Mouse (Mus musculus): Measurements from ENCODE around the gene Smad6. TPM values are rescaled to one million over a fixed set of nuclear protein-coding genes. Genes with fewer than 3 reads are reported as not detected.

Gene Smad6
- total RNA-seq (2014; fragmentation: Nextera tagmentation) (0.39 and 0.98 TPM in 2 replicates), total RNA-seq (2017) (0.44 and 0.81 TPM in 2 replicates), polyA plus RNA-seq (2012) (1.6 and 2.1 TPM in 2 replicates)

DNA sequence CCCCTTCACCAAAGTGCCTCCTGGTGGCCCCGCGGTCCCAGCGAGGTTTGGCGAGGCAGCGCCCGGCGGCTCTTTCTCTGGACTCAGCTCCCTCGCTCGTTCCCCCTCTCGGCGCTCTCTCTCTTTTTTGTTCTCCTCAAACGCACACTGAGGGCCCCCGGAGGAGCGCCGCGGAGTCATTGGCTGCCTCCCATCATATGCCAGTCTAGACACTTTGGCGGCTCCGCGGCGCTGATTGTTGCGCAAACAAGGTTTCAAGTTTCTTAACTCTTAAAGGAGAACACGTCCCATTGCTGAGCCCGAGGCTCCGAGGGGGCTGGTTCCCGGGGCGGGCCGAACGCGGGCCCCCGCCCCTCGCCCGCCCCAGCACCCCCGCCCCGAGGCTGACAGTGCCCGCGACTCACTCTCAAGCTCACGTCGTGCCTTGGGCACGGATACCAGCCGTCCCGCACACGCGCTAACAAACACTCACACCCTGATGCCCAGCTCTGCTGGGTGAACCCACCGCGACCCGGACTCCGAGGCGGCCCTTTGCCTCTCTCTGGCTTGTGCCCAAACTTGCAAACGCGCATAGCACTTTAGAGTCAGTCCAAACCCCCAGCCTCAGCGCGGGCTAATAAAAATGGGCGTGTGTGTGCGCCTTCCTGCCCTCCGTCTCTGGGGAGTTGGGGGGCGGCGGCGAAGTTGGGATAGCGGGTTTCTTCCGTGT, at the start of gene Smad6:
Smad6 (minus strand) TSS at position 207 of the 709 bp plus-strand sequence.
- peak; percentile 31; the same call in 1 of the 2 replicates for ATAC-seq (ENCODE audit: extremely low read depth, insufficient number of reproducible peaks, low FRiP score, poor library complexity, severe bottlenecking)
- Histone ChIP-seq H3K4me3 (ENCODE audit: low read depth, low read length) (peak within 1 kb of the TSS; percentile 73), H3K4me1 (ENCODE audit: insufficient read depth, low read depth, low read length) (peaks cover 82% of the 10 kb centered on the region), H3K9me3 (replicated peaks) (peaks cover 14% of the 10 kb centered on the region), H3K36me3 (replicated peaks) (no peaks in the 10 kb centered on the region), H3K27me3 (ENCODE audit: insufficient read depth, low read length) (peaks cover 40% of the 10 kb centered on the region)
- TF ChIP-seq GATA2 (IDR thresholded peaks at IDR 0.05; ENCODE audit: borderline replicate concordance, low read depth, low read length) (no peak), GATA1 (IDR thresholded peaks at IDR 0.05; ENCODE audit: borderline replicate concordance, low read length) (no peak), TAL1 (conservative IDR thresholded peaks at IDR 0.05; ENCODE audit: low read depth, low read length) (no peak), CTCF (IDR thresholded peaks at IDR 0.05; ENCODE audit: low read depth, low read length) (no peak), POLR2AphosphoS5 (IDR thresholded peaks at IDR 0.05; ENCODE audit: insufficient replicate concordance, low read depth, low read length) (no peak)
- DNase-seq (ENCODE audit: low spot score): peak; percentile 88

DNA sequence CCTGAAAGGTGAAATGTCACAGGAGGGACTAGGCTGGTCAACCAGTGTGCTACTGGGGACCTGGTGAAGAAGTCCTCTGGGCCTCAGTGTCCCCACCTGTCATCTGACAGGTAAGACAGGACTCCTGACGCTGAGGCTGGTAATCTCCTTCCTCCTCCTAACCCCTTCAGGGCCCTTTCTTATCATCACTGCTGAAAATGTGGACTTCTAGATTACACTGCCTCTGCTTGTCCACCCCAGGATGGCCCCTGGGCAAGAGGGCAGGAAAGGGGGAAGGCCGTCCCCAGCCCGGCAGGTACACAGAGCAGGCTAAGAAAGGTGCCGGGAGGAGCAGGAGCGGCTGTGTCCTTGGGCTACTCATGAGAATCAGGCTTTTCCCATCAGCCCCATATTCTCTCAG, 48.8 kb upstream of the Smad6 start:
- Histone ChIP-seq H3K36me3 (replicated peaks) (no peaks in the 10 kb centered on the region), H3K4me1 (ENCODE audit: insufficient read depth, low read depth, low read length) (peaks cover 35% of the 10 kb centered on the region), H3K4me3 (ENCODE audit: low read depth, low read length) (no peak overlapping the region), H3K27me3 (ENCODE audit: insufficient read depth, low read length) (peaks cover 30% of the 10 kb centered on the region), H3K9me3 (replicated peaks) (no peaks in the 10 kb centered on the region)
- TF ChIP-seq GATA2 (IDR thresholded peaks at IDR 0.05; ENCODE audit: borderline replicate concordance, low read depth, low read length) (no peak), CTCF (IDR thresholded peaks at IDR 0.05; ENCODE audit: low read depth, low read length) (no peak), GATA1 (IDR thresholded peaks at IDR 0.05; ENCODE audit: borderline replicate concordance, low read length) (no peak), TAL1 (conservative IDR thresholded peaks at IDR 0.05; ENCODE audit: low read depth, low read length) (no peak), POLR2AphosphoS5 (IDR thresholded peaks at IDR 0.05; ENCODE audit: insufficient replicate concordance, low read depth, low read length) (no peak)
- no peak for ATAC-seq (ENCODE audit: extremely low read depth, insufficient number of reproducible peaks, low FRiP score, poor library complexity, severe bottlenecking)
- DNase-seq (ENCODE audit: low spot score): no peak

DNA sequence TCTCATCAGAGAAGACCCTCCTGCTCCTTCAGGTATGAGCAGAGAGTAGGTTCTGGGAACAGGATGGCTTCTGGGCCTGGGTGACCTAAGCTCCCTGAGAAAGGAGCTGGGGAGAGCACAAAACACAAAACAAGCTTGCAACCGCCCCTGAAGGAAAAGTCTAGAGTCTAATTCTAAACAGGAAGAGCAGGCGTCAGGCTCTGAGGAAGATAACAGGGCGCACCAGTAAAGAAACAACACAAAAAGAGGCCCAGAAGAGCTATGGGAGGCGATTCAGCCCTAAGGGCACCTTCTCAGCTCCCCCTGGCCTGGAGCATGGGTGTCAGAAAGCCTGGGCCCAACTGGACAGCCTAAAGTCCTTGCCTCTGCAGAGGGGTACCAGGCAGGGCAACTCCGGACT, 47.3 kb upstream of the Smad6 start:
- DNase-seq (ENCODE audit: low spot score): no peak
- H3K4me1 ChIP-seq (ENCODE audit: insufficient read depth, low read depth, low read length): peaks cover 39% of the 10 kb centered on the region
- no peaks in the 10 kb centered on the region for H3K9me3 ChIP-seq (replicated peaks)
- no peak for TF ChIP-seq GATA2 (IDR thresholded peaks at IDR 0.05; ENCODE audit: borderline replicate concordance, low read depth, low read length)
- no peak for TF ChIP-seq POLR2AphosphoS5 (IDR thresholded peaks at IDR 0.05; ENCODE audit: insufficient replicate concordance, low read depth, low read length)
- no peak for TF ChIP-seq TAL1 (conservative IDR thresholded peaks at IDR 0.05; ENCODE audit: low read depth, low read length)
- H3K4me3 ChIP-seq (ENCODE audit: low read depth, low read length): no peak overlapping the region
- peaks cover 43% of the 10 kb centered on the region for H3K27me3 ChIP-seq (ENCODE audit: insufficient read depth, low read length)
- H3K36me3 ChIP-seq (replicated peaks): no peaks in the 10 kb centered on the region
- no peak for ATAC-seq (ENCODE audit: extremely low read depth, insufficient number of reproducible peaks, low FRiP score, poor library complexity, severe bottlenecking)

DNA sequence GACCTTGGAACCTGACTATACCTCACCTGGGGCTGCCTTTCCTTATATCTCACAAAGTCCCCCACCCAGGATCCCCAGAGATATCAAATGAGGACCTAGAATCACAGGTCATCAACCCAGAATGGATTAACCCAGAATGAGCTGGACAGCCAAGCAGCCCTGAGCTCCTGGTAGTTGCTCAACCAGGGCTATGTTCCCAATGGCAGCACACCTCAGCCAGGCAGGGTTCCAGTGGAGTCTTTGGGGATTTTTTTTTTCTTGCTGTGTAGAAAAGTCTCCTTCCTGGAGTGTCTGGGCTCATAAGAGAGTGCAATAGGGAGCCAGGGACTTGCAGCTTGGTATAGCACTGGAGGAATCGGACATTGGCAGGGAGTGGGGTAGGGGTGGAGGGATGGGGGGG, 46.7 kb upstream of the Smad6 start:
- Histone ChIP-seq H3K4me3 (ENCODE audit: low read depth, low read length) (no peak overlapping the region), H3K9me3 (replicated peaks) (no peaks in the 10 kb centered on the region), H3K36me3 (replicated peaks) (no peaks in the 10 kb centered on the region), H3K4me1 (ENCODE audit: insufficient read depth, low read depth, low read length) (peaks cover 39% of the 10 kb centered on the region), H3K27me3 (ENCODE audit: insufficient read depth, low read length) (peaks cover 43% of the 10 kb centered on the region)
- TF ChIP-seq GATA2 (IDR thresholded peaks at IDR 0.05; ENCODE audit: borderline replicate concordance, low read depth, low read length) (no peak), GATA1 (IDR thresholded peaks at IDR 0.05; ENCODE audit: borderline replicate concordance, low read length) (no peak), POLR2AphosphoS5 (IDR thresholded peaks at IDR 0.05; ENCODE audit: insufficient replicate concordance, low read depth, low read length) (no peak), TAL1 (conservative IDR thresholded peaks at IDR 0.05; ENCODE audit: low read depth, low read length) (no peak), CTCF (IDR thresholded peaks at IDR 0.05; ENCODE audit: low read depth, low read length) (no peak)
- DNase-seq (ENCODE audit: low spot score) (no peak), ATAC-seq (ENCODE audit: extremely low read depth, insufficient number of reproducible peaks, low FRiP score, poor library complexity, severe bottlenecking) (no peak)

DNA sequence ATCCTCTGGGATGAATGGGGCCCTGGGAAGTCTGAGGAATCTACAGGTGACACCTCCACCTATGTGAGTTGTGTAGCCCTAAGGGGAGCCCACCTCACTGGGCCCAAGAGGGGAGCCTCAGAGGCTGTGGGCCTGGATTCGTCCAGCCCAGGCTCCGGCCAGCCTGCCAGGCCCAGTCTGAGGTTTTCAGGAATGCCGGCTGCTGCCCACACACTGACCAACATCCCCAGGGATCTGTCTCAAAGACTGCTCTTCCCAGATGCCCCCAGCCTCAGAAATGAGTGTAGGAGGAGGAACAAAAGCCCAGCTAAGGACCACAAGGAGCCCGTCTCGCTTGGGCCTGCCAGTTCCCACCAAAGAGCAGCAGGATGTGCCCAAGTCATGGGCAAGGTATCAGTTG, 45.9 kb upstream of the Smad6 start:
- Histone ChIP-seq H3K36me3 (replicated peaks) (no peaks in the 10 kb centered on the region), H3K4me3 (ENCODE audit: low read depth, low read length) (no peak overlapping the region), H3K27me3 (ENCODE audit: insufficient read depth, low read length) (peaks cover 41% of the 10 kb centered on the region), H3K4me1 (ENCODE audit: insufficient read depth, low read depth, low read length) (peaks cover 35% of the 10 kb centered on the region), H3K9me3 (replicated peaks) (no peaks in the 10 kb centered on the region)
- ATAC-seq (ENCODE audit: extremely low read depth, insufficient number of reproducible peaks, low FRiP score, poor library complexity, severe bottlenecking) (no peak), DNase-seq (ENCODE audit: low spot score) (no peak)
- TF ChIP-seq GATA1 (IDR thresholded peaks at IDR 0.05; ENCODE audit: borderline replicate concordance, low read length): no peak
- no peak for TF ChIP-seq CTCF (IDR thresholded peaks at IDR 0.05; ENCODE audit: low read depth, low read length)
- TF ChIP-seq TAL1 (conservative IDR thresholded peaks at IDR 0.05; ENCODE audit: low read depth, low read length): no peak
- no peak for TF ChIP-seq GATA2 (IDR thresholded peaks at IDR 0.05; ENCODE audit: borderline replicate concordance, low read depth, low read length)
- TF ChIP-seq POLR2AphosphoS5 (IDR thresholded peaks at IDR 0.05; ENCODE audit: insufficient replicate concordance, low read depth, low read length): no peak

DNA sequence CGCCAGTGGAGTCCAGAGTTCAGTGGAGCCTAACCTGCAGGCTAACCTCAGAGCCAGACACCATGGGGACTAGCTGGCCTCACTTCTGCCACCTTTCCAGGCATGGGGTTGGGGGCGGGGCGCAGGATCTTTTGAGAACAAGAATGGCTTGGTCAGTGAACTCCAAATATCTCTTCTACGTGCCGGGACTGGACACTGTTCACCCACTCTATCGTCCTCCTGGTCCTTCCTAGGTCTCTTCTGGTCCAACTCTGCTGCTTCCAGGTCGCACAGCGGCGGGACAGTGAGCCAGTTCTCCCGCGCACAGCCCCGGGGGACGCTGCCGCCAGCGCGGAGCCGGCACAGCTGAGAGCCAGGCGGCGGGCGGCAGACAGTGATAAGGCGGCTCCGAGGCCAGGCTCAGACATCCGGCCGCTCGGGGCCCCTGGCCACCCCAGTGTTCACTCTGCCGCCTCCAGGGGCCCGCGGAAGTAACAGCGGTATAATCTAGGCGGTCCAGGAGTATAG, 38.2 kb upstream of the Smad6 start:
- peaks cover 8% of the 10 kb centered on the region for H3K27me3 ChIP-seq (ENCODE audit: insufficient read depth, low read length)
- H3K4me3 ChIP-seq (ENCODE audit: low read depth, low read length): peak overlapping the region; percentile 67; the same call in 1 of the 2 replicates
- DNase-seq (ENCODE audit: low spot score) (peak; percentile 91), ATAC-seq (ENCODE audit: extremely low read depth, insufficient number of reproducible peaks, low FRiP score, poor library complexity, severe bottlenecking) (0 out of 2 replicates have a peak, but pooled peaks have one; percentile 46)
- H3K9me3 ChIP-seq (replicated peaks): no peaks in the 10 kb centered on the region
- no peaks in the 10 kb centered on the region for H3K36me3 ChIP-seq (replicated peaks)
- TF ChIP-seq TAL1 (conservative IDR thresholded peaks at IDR 0.05; ENCODE audit: low read depth, low read length): no peak; the same call in 1 of the 2 replicates
- TF ChIP-seq CTCF (IDR thresholded peaks at IDR 0.05; ENCODE audit: low read depth, low read length): no peak
- TF ChIP-seq POLR2AphosphoS5 (IDR thresholded peaks at IDR 0.05; ENCODE audit: insufficient replicate concordance, low read depth, low read length): no peak
- no peak for TF ChIP-seq GATA1 (IDR thresholded peaks at IDR 0.05; ENCODE audit: borderline replicate concordance, low read length)
- no peak for TF ChIP-seq GATA2 (IDR thresholded peaks at IDR 0.05; ENCODE audit: borderline replicate concordance, low read depth, low read length)
- H3K4me1 ChIP-seq (ENCODE audit: insufficient read depth, low read depth, low read length): peaks cover 62% of the 10 kb centered on the region

Data from G1E (cell line).